Mouse (Mus musculus): ENCODE results near the gene Vegfa.

Gene Vegfa

DNA sequence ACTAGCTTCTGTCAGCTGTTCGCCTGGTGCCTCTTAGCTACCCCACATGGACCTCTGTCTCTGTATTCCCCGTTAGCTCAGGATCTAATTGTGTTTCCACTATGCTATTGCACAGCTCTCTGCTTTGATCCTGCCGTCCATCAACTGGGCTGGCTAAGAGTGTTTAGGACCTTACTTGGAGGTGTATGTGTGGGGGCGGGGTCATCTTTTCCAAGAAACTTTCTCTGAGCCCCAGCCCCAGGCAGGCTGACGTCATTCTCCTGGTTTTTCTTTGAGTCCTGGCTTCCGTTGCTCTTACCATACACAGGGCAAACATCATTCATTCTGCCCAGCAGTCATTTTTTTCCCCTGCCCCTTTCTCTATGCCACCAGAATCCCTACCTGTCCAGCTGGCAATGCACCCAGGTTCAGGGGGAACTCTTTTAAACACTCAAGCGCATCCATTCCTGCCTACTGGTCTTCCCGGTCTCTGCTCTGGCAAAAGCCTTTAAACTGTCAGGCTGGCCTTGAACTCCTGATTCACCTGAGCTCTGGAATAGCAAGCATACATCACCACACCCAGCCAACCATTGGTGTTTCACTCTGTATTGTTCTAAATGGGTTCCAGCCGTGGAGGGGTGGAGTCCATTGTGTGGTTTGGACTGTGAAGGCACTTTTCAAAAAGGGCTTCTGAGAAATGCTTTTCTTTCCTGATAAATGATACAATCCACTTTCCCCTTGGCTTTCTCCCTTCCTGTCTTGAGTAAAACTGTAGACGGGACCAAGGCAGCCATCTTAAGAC is 53.0 kb downstream of the Vegfa start:
- in situ Hi-C loops (cut with MboI; ENCODE audit: low pct_unique_long_range_greater_than_20kb in 1 of 2, low sequenced_read_pairs in 2 of 2, unreplicated experiment in 1 of 2), result no loop called here

- in situ Hi-C loops (cut with MboI; ENCODE audit: low pct_unique_long_range_greater_than_20kb in 1 of 2, low sequenced_read_pairs in 2 of 2, unreplicated experiment in 1 of 2), result no loop called here
Measured at GRCm38 (mm10) chr17:45974461-45974860, 57.7 kb downstream of the Vegfa start.

GRCm38 (mm10) chr17:45973214-45973613 is 59.0 kb downstream of the Vegfa start:
- in situ Hi-C loops (cut with MboI; ENCODE audit: low pct_unique_long_range_greater_than_20kb in 1 of 2, low sequenced_read_pairs in 2 of 2, unreplicated experiment in 1 of 2), result no loop called here

DNA sequence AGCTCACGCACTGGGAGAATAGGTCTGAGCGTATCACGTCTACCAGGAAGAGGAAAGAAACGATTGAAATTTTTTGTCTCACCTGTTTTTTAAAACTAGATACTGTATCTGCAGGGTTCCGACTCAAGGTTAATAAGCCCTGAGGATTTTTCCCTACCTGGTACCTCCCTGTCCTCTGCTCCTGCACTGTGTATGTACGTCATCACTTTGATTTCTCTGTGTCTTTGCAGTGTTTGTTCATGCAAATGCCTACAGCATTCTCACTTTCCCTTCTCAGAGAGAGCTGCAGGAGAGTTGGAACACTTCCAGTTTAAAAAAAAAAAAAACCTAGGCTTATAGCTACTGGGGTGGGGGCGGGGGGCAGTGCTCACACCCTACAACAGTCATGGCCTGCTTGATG is 59.8 kb downstream of the Vegfa start:
- in situ Hi-C loops (cut with MboI; ENCODE audit: low pct_unique_long_range_greater_than_20kb in 1 of 2, low sequenced_read_pairs in 2 of 2, unreplicated experiment in 1 of 2), result no loop called here

DNA sequence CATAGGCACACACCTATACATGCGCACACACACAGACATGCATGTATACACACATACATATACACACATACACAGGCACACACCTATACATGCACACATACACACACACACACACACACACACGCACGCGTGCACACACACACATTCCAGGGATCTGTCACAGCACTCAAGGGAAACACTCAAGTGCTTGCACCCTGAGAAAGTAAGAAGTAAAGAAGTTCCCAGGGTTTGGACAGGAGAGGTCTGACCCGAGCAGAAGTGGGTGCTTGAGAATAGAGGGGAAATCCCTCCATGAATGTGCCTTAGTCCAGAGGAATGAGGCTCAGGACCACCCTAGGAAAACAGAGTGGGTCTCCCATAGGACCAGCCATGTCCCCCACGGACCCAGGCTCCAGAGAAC is 60.4 kb downstream of the Vegfa start:
- in situ Hi-C loops (cut with MboI; ENCODE audit: low pct_unique_long_range_greater_than_20kb in 1 of 2, low sequenced_read_pairs in 2 of 2, unreplicated experiment in 1 of 2), result no loop called here

- in situ Hi-C loops (cut with MboI; ENCODE audit: low pct_unique_long_range_greater_than_20kb in 1 of 2, low sequenced_read_pairs in 2 of 2, unreplicated experiment in 1 of 2), result no loop called here
Measured at GRCm38 (mm10) chr17:45970741-45971550, 61.2 kb downstream of the Vegfa start.

- in situ Hi-C loops (cut with MboI; ENCODE audit: low pct_unique_long_range_greater_than_20kb in 1 of 2, low sequenced_read_pairs in 2 of 2, unreplicated experiment in 1 of 2), result no loop called here
Measured at GRCm38 (mm10) chr17:45969596-45969995, 62.6 kb downstream of the Vegfa start.

- in situ Hi-C loops (cut with MboI; ENCODE audit: low pct_unique_long_range_greater_than_20kb in 1 of 2, low sequenced_read_pairs in 2 of 2, unreplicated experiment in 1 of 2), result no loop called here
Measured at GRCm38 (mm10) chr17:45968341-45968740, 63.8 kb downstream of the Vegfa start.

Data from mouse embryonic stem cell (cell line).